Mouse (Mus musculus): ENCODE measurements at regions not wholly inside any gene's neighbourhood (a gene's known extent, or its start where the extent isn't known, plus 50 kb on each side); places are given as distances from the start of the nearest gene placed in this dataset.

- DNase-seq = peak in 1 of 2 experiments; percentile 9
- intact Hi-C loops (cut with DNase I) = no loop called here
These were observed 250.6 kb upstream of the Gli3 start for GRCm38 (mm10) chr13:15212353-15212850.

DNA sequence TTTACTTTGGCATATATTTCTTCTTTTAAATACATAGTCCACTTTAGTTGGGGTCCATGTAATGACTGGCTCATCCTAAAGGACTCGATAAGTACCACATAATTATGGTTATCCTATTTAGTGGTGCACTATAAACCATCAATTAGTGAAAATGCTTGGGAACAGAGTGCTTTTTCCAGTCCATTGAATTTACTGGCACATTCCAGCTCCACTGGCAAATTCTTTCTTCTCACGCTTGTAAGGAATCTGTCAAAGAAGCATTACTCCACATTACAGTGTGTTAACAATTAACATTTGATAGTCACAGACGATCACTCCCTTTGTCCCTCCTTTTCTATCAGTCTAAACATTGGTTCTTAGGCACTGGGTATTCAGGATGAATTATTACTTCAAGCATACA, 241.7 kb upstream of the Gli3 start:
- intact Hi-C loops (cut with DNase I) = no loop called here
- no peak for DNase-seq

- no peak for DNase-seq
- intact Hi-C loops (cut with DNase I) = no loop called here
These were observed 235.4 kb upstream of the Gli3 start for GRCm38 (mm10) chr13:15227641-15228040.
